Mouse (Mus musculus): ENCODE results near the gene Ror2. TPM values are rescaled to one million over a fixed set of nuclear protein-coding genes. Genes with fewer than 3 reads are reported as not detected.

Ror2 gene
- total RNA-seq, 2 experiments from 2014 or later: 0.57 to 0.91 TPM

- peak in 1 of 2 experiments; percentile 6 for DNase-seq (ENCODE audit: low spot score in 2 of 2)
Measured at GRCm38 (mm10) chr13:53275778-53276177, 10.1 kb downstream of the Ror2 start.

GRCm38 (mm10) chr13:53274771-53275170 is 11.2 kb downstream of the Ror2 start:
- DNase-seq (ENCODE audit: low spot score in 2 of 2): no peak

GRCm38 (mm10) chr13:53271595-53271994 is 14.3 kb downstream of the Ror2 start:
- no peak for DNase-seq (ENCODE audit: low spot score in 2 of 2)

- DNase-seq (ENCODE audit: low spot score in 2 of 2): peak in 1 of 2 experiments; percentile 13
Measured at GRCm38 (mm10) chr13:53270549-53270948, 15.4 kb downstream of the Ror2 start.

GRCm38 (mm10) chr13:53268541-53268940 is 17.4 kb downstream of the Ror2 start:
- DNase-seq (ENCODE audit: low spot score in 2 of 2): no peak

GRCm38 (mm10) chr13:53267849-53268248 is 18.1 kb downstream of the Ror2 start:
- no peak for DNase-seq (ENCODE audit: low spot score in 2 of 2)

- no peak for DNase-seq (ENCODE audit: low spot score in 2 of 2)
Measured at GRCm38 (mm10) chr13:53267155-53267554, 18.8 kb downstream of the Ror2 start.

GRCm38 (mm10) chr13:53266543-53266951 is 19.4 kb downstream of the Ror2 start:
- DNase-seq (ENCODE audit: low spot score in 2 of 2): no peak

GRCm38 (mm10) chr13:53264896-53265295 is 21.0 kb downstream of the Ror2 start:
- DNase-seq (ENCODE audit: low spot score in 2 of 2): no peak

- DNase-seq (ENCODE audit: low spot score in 2 of 2): no peak
Measured at GRCm38 (mm10) chr13:53262509-53263250, 23.2 kb downstream of the Ror2 start.

- DNase-seq (ENCODE audit: low spot score in 2 of 2): no peak
Measured at GRCm38 (mm10) chr13:53261106-53261771, 24.7 kb downstream of the Ror2 start.

GRCm38 (mm10) chr13:53258943-53259342 is 27.0 kb downstream of the Ror2 start:
- DNase-seq (ENCODE audit: low spot score in 2 of 2): no peak

GRCm38 (mm10) chr13:53258497-53258896 is 27.4 kb downstream of the Ror2 start:
- no peak for DNase-seq (ENCODE audit: low spot score in 2 of 2)

- DNase-seq (ENCODE audit: low spot score in 2 of 2): no peak
Measured at GRCm38 (mm10) chr13:53253255-53253654, 32.7 kb downstream of the Ror2 start.

- peak; percentile 16 to 17 for DNase-seq (ENCODE audit: low spot score in 2 of 2)
Measured at GRCm38 (mm10) chr13:53248586-53249401, 37.1 kb downstream of the Ror2 start.

GRCm38 (mm10) chr13:53248080-53248479 is 37.8 kb downstream of the Ror2 start:
- no peak for DNase-seq (ENCODE audit: low spot score in 2 of 2)

GRCm38 (mm10) chr13:53247175-53247574 is 38.7 kb downstream of the Ror2 start:
- DNase-seq (ENCODE audit: low spot score in 2 of 2): no peak

- DNase-seq (ENCODE audit: low spot score in 2 of 2): no peak
Measured at GRCm38 (mm10) chr13:53244151-53244550, 41.8 kb downstream of the Ror2 start.

GRCm38 (mm10) chr13:53237455-53237854 is 48.5 kb downstream of the Ror2 start:
- no peak for DNase-seq (ENCODE audit: low spot score in 2 of 2)

- no peak for DNase-seq (ENCODE audit: low spot score in 2 of 2)
Measured at GRCm38 (mm10) chr13:53236434-53237401, 49.2 kb downstream of the Ror2 start.

- no peak for DNase-seq (ENCODE audit: low spot score in 2 of 2)
Measured at GRCm38 (mm10) chr13:53235953-53236352, 50.0 kb downstream of the Ror2 start.
